Mouse (Mus musculus) liver, postnatal 0 days (tissue): ENCODE data around the gene Accsl.

Experiments
- CTCF ChIP-seq: sonication (generic); IDR thresholded peaks from 2 replicates; pipeline ENCODE4 v1.5.1; 2016; ENCODE audit warnings: antibody characterized with exemption, low read depth
- EP300 ChIP-seq: IDR thresholded peaks from 2 replicates; pipeline ENCODE4 v1.6.1; 2016; ENCODE audit warnings: antibody characterized with exemption, low read depth, mild to moderate bottlenecking

GRCm38 (mm10) chr2:93911942-93912341 is 43.0 kb upstream of the Accsl start:
- no peak for TF ChIP-seq CTCF
- TF ChIP-seq EP300, result no peak
